Mouse (Mus musculus) liver, postnatal 0 days (tissue): ENCODE measurements at regions not wholly inside any gene's neighbourhood (a gene's known extent, or its start where the extent isn't known, plus 50 kb on each side); places are given as distances from the start of the nearest gene placed in this dataset.

Experiments
- ATAC-seq: fragments of 200-750 bp; cut with Nextera tagmentation; 2 replicates; pipeline ENCODE4 v1.8.0; 2017; ENCODE audit warnings: mild to moderate bottlenecking, moderate library complexity
- DNase-seq: peaks from one replicate; pipeline ENCODE4 v3.0.0-alpha.2; 2016
- H3K27ac ChIP-seq: fragments of 300-500 bp; sonication (generic); 2 replicates; pipeline ENCODE4 v1.5.1; 2014; ENCODE audit warnings: antibody characterized with exemption, moderate library complexity, mild to moderate bottlenecking, low read depth
- H3K27me3 ChIP-seq: fragments of 300-500 bp; sonication (generic); 2 replicates; pipeline ENCODE4 v1.6.1; 2014; ENCODE audit warnings: low read length, control low read depth, mixed read lengths; ENCODE audit not compliant: insufficient read depth
- H3K36me3 ChIP-seq: fragments of 300-500 bp; sonication (generic); replicated peaks from 2 replicates; pipeline ENCODE4 v1.6.1; 2014; ENCODE audit warnings: mild to moderate bottlenecking, control low read depth, low read length, moderate library complexity, mixed read lengths; ENCODE audit not compliant: insufficient read depth
- H3K4me1 ChIP-seq: fragments of 300-500 bp; sonication (generic); 2 replicates; pipeline ENCODE4 v1.6.1; 2014; ENCODE audit warnings: antibody characterized with exemption, mild to moderate bottlenecking, control low read depth; ENCODE audit not compliant: insufficient read depth
- H3K4me2 ChIP-seq: fragments of 300-500 bp; sonication (generic); 2 replicates; pipeline ENCODE4 v1.6.1; 2014; ENCODE audit warnings: low read depth, mild to moderate bottlenecking, low read length, moderate library complexity, mixed read lengths
- H3K4me3 ChIP-seq: fragments of 300-500 bp; sonication (generic); 2 replicates; pipeline ENCODE4 v1.5.1; 2014; ENCODE audit warnings: low read depth, low read length
- H3K9ac ChIP-seq: fragments of 300-500 bp; sonication (generic); replicated peaks from 2 replicates; pipeline ENCODE4 v1.6.1; 2014; ENCODE audit warnings: mild to moderate bottlenecking, moderate library complexity
- H3K9me3 ChIP-seq: fragments of 300-500 bp; sonication (generic); 2 replicates; pipeline ENCODE4 v1.6.1; 2016; ENCODE audit warnings: mild to moderate bottlenecking, control low read depth, low read length, mixed read lengths
- CTCF ChIP-seq: sonication (generic); IDR thresholded peaks from 2 replicates; pipeline ENCODE4 v1.5.1; 2016; ENCODE audit warnings: antibody characterized with exemption, low read depth
- EP300 ChIP-seq: IDR thresholded peaks from 2 replicates; pipeline ENCODE4 v1.6.1; 2016; ENCODE audit warnings: antibody characterized with exemption, low read depth, mild to moderate bottlenecking
- WGBS: fragments of 180-500 bp; shearing (Covaris S2); extraction: QIAGEN DNeasy Blood & Tissue Kit; methylation state at CpG from one replicate; pipeline ENCODE4 v1.1.7; 2014; ENCODE audit not compliant: insufficient replicate concordance; 5-methylcytosine and 5-hydroxymethylcytosine counted together

GRCm38 (mm10) chr2:131673351-131673750 is 111.3 kb upstream of the Adra1d start:
- Histone ChIP-seq H3K36me3 (no peaks in the 10 kb centered on the region), H3K9ac (no peak overlapping the region), H3K27ac (no peak overlapping the region), H3K4me3 (no peak overlapping the region), H3K4me2 (no peak overlapping the region), H3K27me3 (no peaks in the 10 kb centered on the region), H3K9me3 (no peaks in the 10 kb centered on the region), H3K4me1 (no peaks in the 10 kb centered on the region)
- ATAC-seq = no peak
- no peak for TF ChIP-seq EP300
- TF ChIP-seq CTCF = no peak
- WGBS = 77% methylated on average over 3 of the region's 3 CpGs
- no peak for DNase-seq

- Histone ChIP-seq H3K36me3 (no peaks in the 10 kb centered on the region), H3K4me1 (no peaks in the 10 kb centered on the region), H3K9ac (no peak overlapping the region), H3K4me2 (no peak overlapping the region), H3K9me3 (no peaks in the 10 kb centered on the region), H3K27ac (no peak overlapping the region), H3K4me3 (no peak overlapping the region), H3K27me3 (no peaks in the 10 kb centered on the region)
- no peak for TF ChIP-seq EP300
- no peak for TF ChIP-seq CTCF
- ATAC-seq = no peak
- 86% methylated on average over 1 of the region's 1 CpGs for WGBS
- no peak for DNase-seq
These were observed 110.6 kb upstream of the Adra1d start for GRCm38 (mm10) chr2:131672646-131673045.

- 34% methylated on average over 1 of the region's 1 CpGs for WGBS
- Histone ChIP-seq H3K4me2 (no peak overlapping the region), H3K4me1 (no peaks in the 10 kb centered on the region), H3K36me3 (no peaks in the 10 kb centered on the region), H3K9ac (no peak overlapping the region), H3K27ac (no peak overlapping the region), H3K4me3 (no peak overlapping the region), H3K27me3 (no peaks in the 10 kb centered on the region), H3K9me3 (no peaks in the 10 kb centered on the region)
- no peak for DNase-seq
- TF ChIP-seq EP300 (no peak), CTCF (no peak)
- no peak for ATAC-seq
These were observed 110.1 kb upstream of the Adra1d start for GRCm38 (mm10) chr2:131672223-131672622.

GRCm38 (mm10) chr2:131670876-131671275 is 108.8 kb upstream of the Adra1d start:
- no peak overlapping the region for H3K4me2 ChIP-seq
- H3K27me3 ChIP-seq = no peaks in the 10 kb centered on the region
- H3K27ac ChIP-seq = no peak overlapping the region
- ATAC-seq = no peak
- DNase-seq = no peak
- H3K9ac ChIP-seq = no peak overlapping the region
- H3K4me1 ChIP-seq = no peaks in the 10 kb centered on the region
- H3K9me3 ChIP-seq = no peaks in the 10 kb centered on the region
- H3K4me3 ChIP-seq = no peak overlapping the region
- TF ChIP-seq CTCF (no peak), EP300 (no peak)
- H3K36me3 ChIP-seq = no peaks in the 10 kb centered on the region

- WGBS = 73% methylated on average over 2 of the region's 2 CpGs
- Histone ChIP-seq H3K4me3 (no peak overlapping the region), H3K4me1 (no peaks in the 10 kb centered on the region), H3K27me3 (no peaks in the 10 kb centered on the region), H3K4me2 (no peak overlapping the region), H3K9ac (no peak overlapping the region), H3K27ac (no peak overlapping the region), H3K9me3 (no peaks in the 10 kb centered on the region), H3K36me3 (no peaks in the 10 kb centered on the region)
- ATAC-seq (no peak), DNase-seq (no peak)
- no peak for TF ChIP-seq CTCF
- TF ChIP-seq EP300 = no peak
These were observed 105.8 kb upstream of the Adra1d start for GRCm38 (mm10) chr2:131667874-131668273.

- Histone ChIP-seq H3K9ac (no peak overlapping the region), H3K27ac (no peak overlapping the region), H3K4me3 (no peak overlapping the region), H3K9me3 (no peaks in the 10 kb centered on the region), H3K4me2 (no peak overlapping the region), H3K27me3 (no peaks in the 10 kb centered on the region), H3K4me1 (no peaks in the 10 kb centered on the region), H3K36me3 (no peaks in the 10 kb centered on the region)
- DNase-seq = no peak
- 49% methylated on average over 3 of the region's 3 CpGs for WGBS
- TF ChIP-seq EP300 (no peak), CTCF (no peak)
- ATAC-seq = no peak
These were observed 104.8 kb upstream of the Adra1d start for GRCm38 (mm10) chr2:131666841-131667364.

- no peaks in the 10 kb centered on the region for H3K4me1 ChIP-seq
- H3K4me3 ChIP-seq = no peak overlapping the region
- TF ChIP-seq EP300 (no peak), CTCF (no peak)
- H3K4me2 ChIP-seq = no peak overlapping the region
- H3K27ac ChIP-seq = no peak overlapping the region
- no peaks in the 10 kb centered on the region for H3K9me3 ChIP-seq
- H3K9ac ChIP-seq = no peak overlapping the region
- H3K27me3 ChIP-seq = no peaks in the 10 kb centered on the region
- ATAC-seq (no peak), DNase-seq (no peak)
- 85% methylated on average over 3 of the region's 3 CpGs for WGBS
- H3K36me3 ChIP-seq = no peaks in the 10 kb centered on the region
These were observed 102.5 kb upstream of the Adra1d start for GRCm38 (mm10) chr2:131664575-131664974.
